ENCODE assay signal across 13 mouse cellular contexts in the genomic region with DNA sequence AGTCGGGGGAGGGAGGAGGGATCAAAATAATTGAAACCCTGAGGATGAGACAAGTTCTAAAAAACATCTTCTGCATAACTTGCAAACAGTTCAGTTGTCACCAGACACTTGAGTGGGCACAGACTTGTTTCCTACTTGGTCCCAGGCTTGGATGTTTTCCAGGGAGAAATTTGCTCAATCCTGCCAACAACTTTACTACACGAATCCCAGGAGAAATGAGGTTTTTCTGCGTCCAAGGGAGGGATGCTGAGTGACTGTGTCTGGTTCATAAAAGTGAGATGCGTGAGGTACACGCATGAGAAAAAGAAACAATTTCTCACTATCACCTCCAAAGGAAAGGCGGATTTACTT. TPM values are rescaled to one million over a fixed set of nuclear protein-coding genes. Genes with fewer than 3 reads are reported as not detected.
DNase-seq lines count a peak whose midpoint lies in the region; ATAC-seq lines count a peak whose summit lies in the region.
"Had no signal": no experiment of that assay in that cellular context is flagged by ENCODE, and none has a peak within 500 bp of the region (broad histone marks: within the 10 kb centered on the region; RNA-seq: fewer than 3 reads in every experiment).

No protein-coding gene starts in this region.

- H3K27me3 ChIP-seq in forebrain, embryonic 14.5 days (replicated peaks; ENCODE audit: control insufficient read depth, insufficient read depth, low read length) = no peaks in the 10 kb centered on the region
- H3K27me3 ChIP-seq in forebrain, embryonic 11.5 days (ENCODE audit: control insufficient read depth, insufficient read depth, low read length) = no peaks in the 10 kb centered on the region
- H3K27me3 ChIP-seq in kidney, embryonic 14.5 days (ENCODE audit: control insufficient read depth, insufficient read depth, low read length) = no peaks in the 10 kb centered on the region
- H3K27me3 ChIP-seq: intestine, embryonic 15.5 days; limb, embryonic 15.5 days had no signal

- ATAC-seq in forebrain, embryonic 14.5 days = no peak
- no peak for ATAC-seq in forebrain, embryonic 11.5 days (replicated peaks; ENCODE audit: low FRiP score)
- no peak for ATAC-seq in kidney, embryonic 14.5 days (ENCODE audit: low FRiP score, low TSS enrichment)

- H3K9me3 ChIP-seq in forebrain, embryonic 14.5 days (replicated peaks; ENCODE audit: control insufficient read depth, low read length) = no peaks in the 10 kb centered on the region
- H3K9me3 ChIP-seq in forebrain, embryonic 11.5 days (ENCODE audit: control insufficient read depth, low read length) = no peaks in the 10 kb centered on the region
- no peaks in the 10 kb centered on the region for H3K9me3 ChIP-seq in kidney, embryonic 14.5 days (ENCODE audit: control insufficient read depth, low read length)
- H3K9me3 ChIP-seq: intestine, embryonic 15.5 days; limb, embryonic 15.5 days had no signal

- DNase-seq in forebrain, embryonic 14.5 days (ENCODE audit: low spot score) = peak; percentile 58
- no peak for DNase-seq in forebrain, embryonic 11.5 days (ENCODE audit: low spot score)
- DNase-seq in kidney, postnatal 10 days = no peak
- peak; percentile 53 for DNase-seq in right cerebral cortex, adult 18-20 months
- no peak for DNase-seq in right cerebral cortex, postnatal 4 days
- peak; percentile 63 for DNase-seq in telencephalon, adult 2 months (ENCODE audit: low read depth, low spot score)
- no peak for DNase-seq in layer of hippocampus, adult 11-12 months (ENCODE audit: low spot score)
- DNase-seq: adrenal gland, adult 2 months; gastrocnemius, postnatal 14 days had no signal

- H3K27ac ChIP-seq in forebrain, embryonic 14.5 days (ENCODE audit: low read depth, low read length) = no peak overlapping the region; the same call in 1 of the 2 replicates
- H3K27ac ChIP-seq in forebrain, embryonic 11.5 days (ENCODE audit: low read depth, low read length) = no peak overlapping the region
- H3K27ac ChIP-seq in kidney, embryonic 14.5 days (ENCODE audit: low read depth, low read length) = peak overlapping the region; percentile 33; the same call in 1 of the 2 replicates

- H3K4me1 ChIP-seq in forebrain, embryonic 14.5 days (ENCODE audit: control insufficient read depth, insufficient read depth, low read length) = peaks cover 72% of the 10 kb centered on the region
- H3K4me1 ChIP-seq in forebrain, embryonic 11.5 days (replicated peaks; ENCODE audit: control insufficient read depth, insufficient read depth, low read length) = peaks cover 51% of the 10 kb centered on the region
- peaks cover 42% of the 10 kb centered on the region for H3K4me1 ChIP-seq in kidney, embryonic 14.5 days (ENCODE audit: control insufficient read depth, insufficient read depth, low read length)

- no peak overlapping the region for H3K9ac ChIP-seq in forebrain, embryonic 14.5 days (ENCODE audit: low read length)
- H3K9ac ChIP-seq in forebrain, embryonic 11.5 days (ENCODE audit: low read length) = no peak overlapping the region
- H3K9ac ChIP-seq in kidney, embryonic 14.5 days (ENCODE audit: low read depth, low read length) = no peak overlapping the region
- H3K9ac ChIP-seq: intestine, embryonic 15.5 days; limb, embryonic 15.5 days had no signal

- no peak overlapping the region for H3K4me3 ChIP-seq in forebrain, embryonic 14.5 days (ENCODE audit: low read depth, low read length)
- H3K4me3 ChIP-seq in forebrain, embryonic 11.5 days (ENCODE audit: low read depth, low read length) = no peak overlapping the region
- H3K4me3 ChIP-seq in kidney, embryonic 14.5 days (ENCODE audit: low read length) = no peak overlapping the region
- H3K4me3 ChIP-seq: erythroblast, embryonic 14.5 days; intestine, embryonic 15.5 days; limb, embryonic 15.5 days had no signal

- H3K4me2 ChIP-seq in forebrain, embryonic 14.5 days (ENCODE audit: low read length) = no peak overlapping the region
- H3K4me2 ChIP-seq in forebrain, embryonic 11.5 days (ENCODE audit: low read depth, low read length, severe bottlenecking) = no peak overlapping the region
- no peak overlapping the region for H3K4me2 ChIP-seq in kidney, embryonic 14.5 days (replicated peaks; ENCODE audit: low read depth, low read length)
- H3K4me2 ChIP-seq: intestine, embryonic 15.5 days; limb, embryonic 15.5 days had no signal

- WGBS in forebrain, embryonic 14.5 days = 38% methylated on average over 6 of the region's 6 CpGs
- 52% methylated on average over 6 of the region's 6 CpGs for WGBS in forebrain, embryonic 11.5 days
- 47% methylated on average over 6 of the region's 6 CpGs for whole genome bisulfite sequencing in kidney, embryonic 14.5 days

- no peaks in the 10 kb centered on the region for H3K36me3 ChIP-seq in forebrain, embryonic 14.5 days (ENCODE audit: control insufficient read depth, insufficient read depth, low read length)
- H3K36me3 ChIP-seq in forebrain, embryonic 11.5 days (ENCODE audit: control insufficient read depth, insufficient read depth, low read length) = no peaks in the 10 kb centered on the region
- H3K36me3 ChIP-seq in kidney, embryonic 14.5 days (ENCODE audit: control insufficient read depth, insufficient read depth, low read length) = no peaks in the 10 kb centered on the region
- H3K36me3 ChIP-seq: intestine, embryonic 15.5 days; limb, embryonic 15.5 days had no signal

RNA-seq across cellular contexts. Expression of a gene that starts 38.5 kb away (rescaled TPM):
- 15.5 and 19.9 TPM in 2 replicates for polyA plus RNA-seq in forebrain, embryonic 14.5 days (2014; fragmentation: Nextera tagmentation; extraction: Ambion mirVana)
- polyA plus RNA-seq in forebrain, embryonic 11.5 days (2014; fragmentation: Nextera tagmentation; extraction: Ambion mirVana) = 19.9 and 23.3 TPM in 2 replicates
- polyA plus RNA-seq in kidney, embryonic 14.5 days (2014; fragmentation: Nextera tagmentation; extraction: Ambion mirVana) = 6.6 and 12.9 TPM in 2 replicates

Comparison
In these comparisons a context has a peak if more than half of its experiments do, and no peak if none do; other contexts are left out.
1. DNase-seq: peak in forebrain, embryonic 14.5 days (single experiment), right cerebral cortex, adult 18-20 months (single experiment) and telencephalon, adult 2 months (single experiment); none in forebrain, embryonic 11.5 days (single experiment), kidney, postnatal 10 days (single experiment), right cerebral cortex, postnatal 4 days (single experiment) and layer of hippocampus, adult 11-12 months (single experiment).